Mouse (Mus musculus): ENCODE measurements around the gene Cpt1b. TPM values are rescaled to one million over a fixed set of nuclear protein-coding genes. Genes with fewer than 3 reads are reported as not detected.
"Not testable (repeated sequence)": the region's sequence is repeated elsewhere in the genome, so short reads cannot be mapped to it uniquely, and the experiment has no call there.

The Cpt1b gene
- polyA plus RNA-seq, 1 experiment from 2014 or later: 0.95 TPM

- Histone ChIP-seq H3K4me3 (no peak overlapping the region), H3K9me3 (no peaks in the 10 kb centered on the region), H3K4me1 (peaks cover 22% of the 10 kb centered on the region), H3K27me3 (no peaks in the 10 kb centered on the region), H3K36me3 (peaks cover 11% of the 10 kb centered on the region; the same call in 1 of the 2 replicates), H3K9ac (replicated peaks) (no peak overlapping the region), H3K4me2 (replicated peaks) (no peak overlapping the region), H3K27ac (replicated peaks) (no peak overlapping the region)
- 91% methylated on average over 3 of the region's 3 CpGs for WGBS
- no peak for ATAC-seq (replicated peaks)
Measured at GRCm38 (mm10) chr15:89431271-89431670, 5.6 kb upstream of the Cpt1b start.

- H3K4me2 ChIP-seq (replicated peaks): peak overlapping the region; percentile 79
- not testable (repeated sequence) for ATAC-seq (replicated peaks); H3K9me3 ChIP-seq; H3K4me3 ChIP-seq; H3K27me3 ChIP-seq; H3K27ac ChIP-seq (replicated peaks); H3K9ac ChIP-seq (replicated peaks)
- 87% methylated on average over 9 of the region's 9 CpGs for WGBS
- peaks cover 22% of the 10 kb centered on the region for H3K4me1 ChIP-seq
- H3K36me3 ChIP-seq: peaks cover 16% of the 10 kb centered on the region; the same call in 1 of the 2 replicates
Measured at GRCm38 (mm10) chr15:89430771-89431170, 5.1 kb upstream of the Cpt1b start.

- Histone ChIP-seq H3K36me3 (peaks cover 17% of the 10 kb centered on the region; the same call in 1 of the 2 replicates), H3K9me3 (no peaks in the 10 kb centered on the region), H3K4me3 (peak overlapping the region; percentile 81), H3K4me1 (peaks cover 22% of the 10 kb centered on the region), H3K9ac (replicated peaks) (peak overlapping the region; percentile 79), H3K27me3 (no peaks in the 10 kb centered on the region), H3K27ac (replicated peaks) (peak overlapping the region; percentile 97), H3K4me2 (replicated peaks) (peak overlapping the region; percentile 79)
- no peak for ATAC-seq (replicated peaks)
- 48% methylated on average over 6 of the region's 6 CpGs for WGBS
Measured at GRCm38 (mm10) chr15:89430341-89430740, 4.7 kb upstream of the Cpt1b start.

- Histone ChIP-seq H3K4me2 (replicated peaks) (peak within 1 kb of the TSS; percentile 79), H3K36me3 (peaks cover 17% of the 10 kb centered on the region; the same call in 1 of the 2 replicates), H3K9ac (replicated peaks) (peak within 1 kb of the TSS; percentile 79), H3K4me1 (peaks cover 22% of the 10 kb centered on the region), H3K4me3 (peak within 1 kb of the TSS; percentile 81), H3K27me3 (no peaks in the 10 kb centered on the region), H3K27ac (replicated peaks) (peak within 1 kb of the TSS; percentile 97), H3K9me3 (no peaks in the 10 kb centered on the region)
- under 1% methylated on average over 70 of the region's 70 CpGs for WGBS
- peak; percentile 95 for ATAC-seq (replicated peaks)
Measured at GRCm38 (mm10) chr15:89429352-89430221, 3.9 kb upstream of the Cpt1b start, which contains the start of the genes C730034F03Rik, Gm44502 and Chkb. Gene C730034F03Rik, plus strand, starts transcription at chr15:89429589. Gene Gm44502, minus strand, starts transcription at chr15:89429696. Gene Chkb, minus strand, starts transcription at chr15:89429908.

GRCm38 (mm10) chr15:89428821-89429351 lies 3.2 kb upstream of the Cpt1b start:
- no peaks in the 10 kb centered on the region for H3K9me3 ChIP-seq
- WGBS: 3% methylated on average over 22 of the region's 22 CpGs
- ATAC-seq (replicated peaks): peak; percentile 63

GRCm38 (mm10) chr15:89428136-89428790 lies 2.6 kb upstream of the Cpt1b start:
- 80% methylated on average over 19 of the region's 19 CpGs for WGBS

More at GRCm38 (mm10) chr15:89428821-89429351, 3.2 kb upstream of the Cpt1b start:
- H3K27ac ChIP-seq (replicated peaks): peak overlapping the region; percentile 97
- peak overlapping the region; percentile 79 for H3K9ac ChIP-seq (replicated peaks)
- peaks cover 22% of the 10 kb centered on the region for H3K4me1 ChIP-seq
- peak overlapping the region; percentile 81 for H3K4me3 ChIP-seq
- peak overlapping the region; percentile 79 for H3K4me2 ChIP-seq (replicated peaks)
- no peaks in the 10 kb centered on the region for H3K27me3 ChIP-seq
- peaks cover 21% of the 10 kb centered on the region; the same call in 1 of the 2 replicates for H3K36me3 ChIP-seq

GRCm38 (mm10) chr15:89426716-89427115 lies 1.1 kb upstream of the Cpt1b start:
- no peak overlapping the region for H3K4me3 ChIP-seq
- no peak for ATAC-seq (replicated peaks)
- H3K27ac ChIP-seq (replicated peaks): no peak overlapping the region
- peaks cover 22% of the 10 kb centered on the region for H3K4me1 ChIP-seq
- H3K36me3 ChIP-seq: peaks cover 21% of the 10 kb centered on the region; the same call in 1 of the 2 replicates
- H3K9ac ChIP-seq (replicated peaks): no peak overlapping the region
- no peaks in the 10 kb centered on the region for H3K9me3 ChIP-seq
- H3K4me2 ChIP-seq (replicated peaks): no peak overlapping the region
- WGBS: 84% methylated on average over 10 of the region's 10 CpGs
- no peaks in the 10 kb centered on the region for H3K27me3 ChIP-seq

More at GRCm38 (mm10) chr15:89428136-89428790, 2.6 kb upstream of the Cpt1b start:
- peaks cover 21% of the 10 kb centered on the region; the same call in 1 of the 2 replicates for H3K36me3 ChIP-seq
- no peaks in the 10 kb centered on the region for H3K27me3 ChIP-seq
- peak overlapping the region; percentile 81 for H3K4me3 ChIP-seq
- H3K27ac ChIP-seq (replicated peaks): 0 out of 2 replicates have a peak overlapping the region, but pooled peaks have one; percentile 97
- H3K9me3 ChIP-seq: no peaks in the 10 kb centered on the region
- H3K9ac ChIP-seq (replicated peaks): peak overlapping the region; percentile 79; the same call in 1 of the 2 replicates
- H3K4me1 ChIP-seq: peaks cover 22% of the 10 kb centered on the region
- no peak for ATAC-seq (replicated peaks)
- H3K4me2 ChIP-seq (replicated peaks): peak overlapping the region; percentile 79

GRCm38 (mm10) chr15:89424621-89425020 lies 1.0 kb downstream of the Cpt1b start:
- H3K36me3 ChIP-seq: peaks cover 28% of the 10 kb centered on the region; the same call in 1 of the 2 replicates
- no peak for ATAC-seq (replicated peaks)
- no peaks in the 10 kb centered on the region for H3K27me3 ChIP-seq

GRCm38 (mm10) chr15:89421938-89422337 lies 3.7 kb downstream of the Cpt1b start:
- no peak for ATAC-seq (replicated peaks)
- Histone ChIP-seq H3K27me3 (no peaks in the 10 kb centered on the region), H3K9ac (replicated peaks) (no peak overlapping the region), H3K9me3 (no peaks in the 10 kb centered on the region), H3K27ac (replicated peaks) (no peak overlapping the region), H3K4me2 (replicated peaks) (no peak overlapping the region), H3K36me3 (peaks cover 34% of the 10 kb centered on the region; the same call in 1 of the 2 replicates), H3K4me1 (no peaks in the 10 kb centered on the region), H3K4me3 (no peak overlapping the region)
- 94% methylated on average over 9 of the region's 9 CpGs for WGBS

More at GRCm38 (mm10) chr15:89424621-89425020, 1.0 kb downstream of the Cpt1b start:
- H3K4me2 ChIP-seq (replicated peaks): no peak overlapping the region
- peaks cover 12% of the 10 kb centered on the region for H3K4me1 ChIP-seq
- no peak overlapping the region for H3K4me3 ChIP-seq
- H3K9ac ChIP-seq (replicated peaks): no peak overlapping the region
- H3K27ac ChIP-seq (replicated peaks): no peak overlapping the region
- WGBS: 82% methylated on average over 8 of the region's 8 CpGs
- no peaks in the 10 kb centered on the region for H3K9me3 ChIP-seq

- H3K4me1 ChIP-seq: no peaks in the 10 kb centered on the region
Measured at GRCm38 (mm10) chr15:89415282-89415681, 10.4 kb downstream of the Cpt1b start.

GRCm38 (mm10) chr15:89410118-89410517 lies 15.5 kb downstream of the Cpt1b start, which contains the start of gene Syce3:
Gene Syce3, minus strand, starts transcription at chr15:89410503.
- WGBS: 91% methylated on average over 22 of the region's 24 CpGs
- no peak within 1 kb of the TSS for H3K27ac ChIP-seq (replicated peaks)

More at GRCm38 (mm10) chr15:89415282-89415681, 10.4 kb downstream of the Cpt1b start:
- Histone ChIP-seq H3K27ac (replicated peaks) (no peak overlapping the region), H3K4me2 (replicated peaks) (no peak overlapping the region), H3K36me3 (peaks cover 16% of the 10 kb centered on the region; the same call in 1 of the 2 replicates), H3K9ac (replicated peaks) (no peak overlapping the region), H3K4me3 (no peak overlapping the region), H3K9me3 (no peaks in the 10 kb centered on the region), H3K27me3 (no peaks in the 10 kb centered on the region)
- no peak for ATAC-seq (replicated peaks)
- WGBS: 91% methylated on average over 8 of the region's 8 CpGs

More at GRCm38 (mm10) chr15:89410118-89410517, 15.5 kb downstream of the Cpt1b start, which contains the start of gene Syce3:
- Histone ChIP-seq H3K36me3 (no peaks in the 10 kb centered on the region), H3K4me3 (no peak within 1 kb of the TSS), H3K27me3 (no peaks in the 10 kb centered on the region), H3K4me1 (no peaks in the 10 kb centered on the region), H3K9me3 (no peaks in the 10 kb centered on the region), H3K4me2 (replicated peaks) (no peak within 1 kb of the TSS), H3K9ac (replicated peaks) (no peak within 1 kb of the TSS)
- no peak for ATAC-seq (replicated peaks)
